Mouse (Mus musculus) lung, adult 2 months (tissue): ENCODE data around the gene Adamtsl2. TPM values are rescaled to one million over a fixed set of nuclear protein-coding genes. Genes with fewer than 3 reads are reported as not detected.

Experiments used
- DNase-seq: peaks from one replicate; pipeline ENCODE4 v3.0.0; 2022
- H3K4me1 ChIP-seq: fragments of 200-500 bp; 2 replicates; pipeline ENCODE4 v1.6.1; 2011; ENCODE audit warnings: low read length; ENCODE audit not compliant: control insufficient read depth, insufficient read depth
- H3K4me3 ChIP-seq: fragments of 200-500 bp; replicated peaks from 2 replicates; pipeline ENCODE3; 2011; ENCODE audit warnings: low read depth, mild to moderate bottlenecking, control low read depth, low read length; ENCODE audit errors: extremely low read depth
- CTCF ChIP-seq: fragments of 200-500 bp; IDR thresholded peaks from 2 replicates; pipeline ENCODE4 v1.5.1; 2011; ENCODE audit warnings: mild to moderate bottlenecking, low read length, control low read depth; ENCODE audit not compliant: insufficient read depth
- POLR2A ChIP-seq: fragments of 200-500 bp; IDR thresholded peaks from 2 replicates; pipeline ENCODE4 v1.6.1; 2011; ENCODE audit warnings: low read depth, mild to moderate bottlenecking, control low read depth, low read length, borderline replicate concordance; ENCODE audit errors: extremely low read depth
- WGBS: fragments of 180-500 bp; shearing (Covaris S2); methylation state at CpG from one replicate; pipeline ENCODE4 v1.1.7; 2018; 5-methylcytosine and 5-hydroxymethylcytosine counted together
- polyA plus RNA-seq: library from polyadenylated mRNA; depleted of rRNA; stranded (reverse); fragments of >200 nt; gene quantifications from 2 replicates; pipeline ENCODE4 v1.2.3, GENCODE M21; 2012

Gene Adamtsl2
- polyA plus RNA-seq, 1 experiment, result 50.7 TPM

DNA sequence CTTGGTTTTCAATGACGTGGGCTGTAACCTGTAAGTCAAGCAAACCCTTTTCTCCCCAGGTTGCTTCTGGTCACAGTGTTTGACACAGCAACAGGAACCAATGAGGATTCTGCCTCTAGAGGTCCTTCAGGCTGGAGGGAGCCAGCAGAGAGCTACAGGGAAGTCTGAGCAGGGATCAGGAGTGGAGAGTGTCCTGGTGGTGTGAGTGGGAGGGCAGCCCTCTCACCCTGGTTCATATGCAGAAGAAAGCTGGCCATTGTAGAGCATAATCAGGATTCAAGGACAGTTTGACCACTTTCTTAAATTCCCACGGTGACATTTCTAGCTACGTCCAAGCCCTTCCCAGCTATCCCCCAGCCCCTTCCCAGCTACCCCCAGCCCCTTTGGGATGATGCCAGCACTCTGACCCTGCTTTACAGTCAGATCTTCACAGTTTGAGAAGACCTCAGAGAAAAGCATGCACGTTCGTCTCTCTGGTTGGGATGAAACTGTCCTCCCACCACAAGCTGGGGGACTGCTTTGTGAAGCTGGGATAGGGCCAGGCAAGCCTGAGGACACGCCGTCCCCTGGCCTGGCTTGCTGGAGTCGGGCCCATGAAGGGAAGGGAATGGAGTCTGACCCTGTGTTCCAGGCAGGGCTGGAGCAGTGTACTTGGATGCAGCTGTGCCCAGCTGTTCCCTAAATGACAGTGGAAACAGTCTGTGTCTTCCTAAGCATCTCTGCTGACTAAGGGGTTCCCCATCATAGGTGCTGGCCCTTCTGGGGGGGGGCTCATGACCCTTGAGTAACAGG is 33.0 kb upstream of the Adamtsl2 start:
- WGBS, result 65% methylated on average over 8 of the region's 8 CpGs
- Histone ChIP-seq H3K4me1 (no peaks in the 10 kb centered on the region), H3K4me3 (no peak overlapping the region)
- no peak for DNase-seq
- TF ChIP-seq POLR2A (0 out of 2 replicates have a peak, but pooled peaks have one; percentile 19), CTCF (no peak)

GRCm38 (mm10) chr2:27049408-27049807 is 29.8 kb upstream of the Adamtsl2 start:
- H3K4me1 ChIP-seq, result no peaks in the 10 kb centered on the region
- 49% methylated on average over 6 of the region's 6 CpGs for WGBS
- TF ChIP-seq POLR2A (no peak), CTCF (no peak)
- DNase-seq, result no peak
- H3K4me3 ChIP-seq, result no peak overlapping the region

DNA sequence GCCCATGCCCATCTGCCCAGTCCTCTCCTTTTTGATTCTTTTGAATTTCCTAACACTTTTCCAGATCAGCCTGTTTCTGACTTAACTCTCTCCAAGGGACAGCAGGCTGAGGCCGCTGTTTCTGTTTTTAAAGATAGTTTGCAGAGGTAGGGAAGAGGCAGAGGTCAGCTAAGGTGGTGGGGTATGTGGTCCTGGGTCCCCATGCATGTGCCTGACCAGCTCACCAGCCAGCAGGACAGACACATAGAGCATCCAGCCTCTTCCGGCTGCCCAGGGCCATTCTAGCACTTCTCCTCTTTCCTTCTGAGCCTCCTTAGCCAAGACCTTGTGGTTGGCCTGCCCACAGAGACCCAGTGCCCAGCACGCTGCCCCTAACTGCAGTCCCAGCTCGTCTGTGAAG is 20.9 kb upstream of the Adamtsl2 start:
- Histone ChIP-seq H3K4me1 (0 out of 2 replicates have a peak, but pooled peaks cover 2% of the 10 kb centered on the region), H3K4me3 (no peak overlapping the region)
- WGBS, result 43% methylated on average over 4 of the region's 4 CpGs
- TF ChIP-seq CTCF (no peak), POLR2A (no peak)
- no peak for DNase-seq

DNA sequence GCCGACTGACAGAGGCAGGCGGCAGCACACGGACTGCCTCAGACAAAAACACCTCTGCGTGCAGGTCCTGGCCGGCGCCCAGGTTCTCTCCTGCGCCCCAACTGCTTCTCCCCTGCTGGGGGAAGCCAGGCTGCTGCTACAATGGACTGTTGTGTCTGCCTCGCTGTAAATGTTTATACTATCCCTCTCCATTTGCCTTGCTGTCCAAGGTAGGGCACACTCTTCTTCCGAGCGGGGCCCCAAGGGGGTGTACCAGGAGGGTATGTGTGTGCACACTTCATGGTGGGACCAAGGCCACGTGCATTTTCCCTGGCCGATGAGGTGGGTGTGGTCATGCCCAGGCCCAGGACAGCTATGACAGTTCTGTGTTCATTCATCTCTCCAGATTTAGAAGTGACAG is 20.4 kb upstream of the Adamtsl2 start:
- Histone ChIP-seq H3K4me1 (0 out of 2 replicates have a peak, but pooled peaks cover 2% of the 10 kb centered on the region), H3K4me3 (no peak overlapping the region)
- no peak for DNase-seq
- TF ChIP-seq CTCF (no peak), POLR2A (no peak)
- 15% methylated on average over 12 of the region's 12 CpGs for WGBS

DNA sequence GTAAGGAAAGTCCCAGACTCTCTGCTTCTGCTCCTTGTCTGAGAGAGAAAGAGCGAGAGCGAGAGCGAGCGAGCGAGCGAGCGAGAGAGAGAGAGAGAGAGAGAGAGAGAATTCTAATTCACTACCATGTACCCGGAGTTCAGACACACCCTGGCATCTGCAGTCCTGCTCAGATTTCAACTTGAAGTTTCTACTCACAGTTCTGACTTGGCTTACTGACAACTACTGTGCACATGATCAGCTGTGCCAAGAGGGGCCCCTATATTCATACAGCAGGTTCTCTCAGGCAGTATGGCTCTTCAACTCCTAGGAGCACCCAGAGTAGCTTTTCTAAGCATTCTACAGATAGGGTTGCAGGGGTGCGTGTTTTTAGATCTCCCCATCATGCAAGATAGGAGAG is 20.0 kb upstream of the Adamtsl2 start:
- Histone ChIP-seq H3K4me1 (0 out of 2 replicates have a peak, but pooled peaks cover 2% of the 10 kb centered on the region), H3K4me3 (no peak overlapping the region)
- TF ChIP-seq POLR2A, result no peak
- TF ChIP-seq CTCF, result no peak
- DNase-seq, result no peak
- WGBS, result 45% methylated on average over 9 of the region's 9 CpGs

- WGBS, result 95% methylated on average over 2 of the region's 2 CpGs
- Histone ChIP-seq H3K4me3 (no peak overlapping the region), H3K4me1 (no peaks in the 10 kb centered on the region)
- TF ChIP-seq CTCF (no peak), POLR2A (no peak)
- DNase-seq, result no peak
These were observed 12.1 kb upstream of the Adamtsl2 start for GRCm38 (mm10) chr2:27067124-27067523.

DNA sequence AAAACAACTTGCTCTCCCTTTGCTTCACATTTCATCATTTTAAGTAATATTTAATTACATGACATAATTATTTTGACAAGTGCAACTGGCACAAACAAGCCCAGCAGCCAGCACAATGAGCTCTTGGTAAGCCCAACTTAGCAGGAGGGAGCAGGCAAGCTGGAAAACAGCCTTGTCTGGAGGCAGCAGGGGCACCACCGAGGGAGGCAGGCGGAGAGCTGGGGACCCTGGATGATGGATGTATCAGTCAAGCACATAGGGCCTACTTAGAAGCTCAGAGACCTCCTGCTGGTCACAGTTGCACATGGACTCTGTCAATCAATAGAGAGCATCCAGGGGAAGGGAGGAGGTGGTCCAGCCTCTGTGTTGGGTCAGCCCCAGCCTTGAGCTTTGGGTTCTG is 11.2 kb upstream of the Adamtsl2 start:
- 53% methylated on average over 2 of the region's 2 CpGs for WGBS
- Histone ChIP-seq H3K4me1 (no peaks in the 10 kb centered on the region), H3K4me3 (no peak overlapping the region)
- TF ChIP-seq POLR2A, result no peak
- TF ChIP-seq CTCF, result no peak
- no peak for DNase-seq

DNA sequence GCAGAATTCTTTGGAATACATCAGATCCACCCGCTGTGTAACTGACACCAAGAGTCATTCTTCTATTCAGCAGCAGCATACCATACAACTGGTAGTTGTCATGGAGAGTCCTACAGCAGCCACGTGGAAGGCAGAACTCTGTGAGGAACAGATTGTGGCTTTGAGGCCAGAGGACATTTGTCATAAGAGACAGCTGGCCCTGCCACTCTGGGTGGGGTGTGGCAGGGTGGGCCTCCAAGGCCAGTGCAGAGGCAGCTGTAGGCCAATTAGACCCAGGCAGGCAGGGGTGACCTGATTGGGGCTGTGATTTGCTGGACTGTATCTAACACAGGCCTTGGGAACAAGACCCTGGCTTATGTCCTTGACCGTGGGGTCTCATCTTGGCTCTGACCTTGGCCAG is 9.5 kb upstream of the Adamtsl2 start:
- TF ChIP-seq POLR2A, result no peak
- WGBS, result 65% methylated on average over 3 of the region's 3 CpGs
- DNase-seq, result no peak
- H3K4me1 ChIP-seq, result no peaks in the 10 kb centered on the region
- H3K4me3 ChIP-seq, result no peak overlapping the region

DNA sequence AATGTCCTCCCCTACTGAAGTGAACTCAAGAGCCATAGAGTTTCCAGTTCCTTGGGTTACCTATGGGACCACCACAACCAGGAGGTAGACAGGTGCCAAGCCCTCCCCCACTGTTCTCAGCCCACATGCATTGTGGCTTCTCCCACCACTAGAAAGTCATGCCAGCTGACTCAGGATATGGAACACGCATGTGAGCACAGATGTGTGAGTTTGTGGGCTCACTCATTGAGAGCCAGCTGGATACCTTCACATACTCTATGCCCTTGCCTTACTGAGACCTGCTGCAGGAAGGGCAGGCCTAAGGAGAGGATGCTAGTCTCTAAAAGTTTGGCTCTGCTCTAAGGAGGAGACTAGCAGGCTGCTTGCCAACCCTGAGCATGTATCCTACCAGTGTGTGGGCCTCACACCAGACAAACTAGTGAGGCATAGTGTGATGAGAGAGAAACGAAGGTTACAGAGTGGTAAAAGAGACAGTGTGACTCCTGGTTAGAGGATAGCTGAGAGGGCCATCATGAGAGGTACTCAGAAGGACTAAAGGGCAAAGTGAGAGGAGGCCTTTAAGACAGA is 8.8 kb upstream of the Adamtsl2 start:
- TF ChIP-seq CTCF (no peak), POLR2A (no peak)
- WGBS, result 84% methylated on average over 2 of the region's 2 CpGs
- H3K4me1 ChIP-seq, result no peaks in the 10 kb centered on the region
- H3K4me3 ChIP-seq, result no peak overlapping the region
- DNase-seq, result no peak

- Histone ChIP-seq H3K4me3 (no peak overlapping the region), H3K4me1 (no peaks in the 10 kb centered on the region)
- 7% methylated on average over 4 of the region's 4 CpGs for WGBS
- DNase-seq, result no peak
- TF ChIP-seq CTCF (no peak), POLR2A (no peak)
These were observed 8.0 kb upstream of the Adamtsl2 start for GRCm38 (mm10) chr2:27071137-27071536.
